Mouse (Mus musculus): ENCODE data around the gene Slc38a1. TPM values are rescaled to one million over a fixed set of nuclear protein-coding genes. Genes with fewer than 3 reads are reported as not detected.
A peak's percentile ranks its signal among the peaks of the same experiment; 100 is the strongest.

Gene Slc38a1
- total and polyA plus RNA-seq, 3 experiments = 0.03 TPM; not detected in 2

GRCm38 (mm10) chr15:96684132-96684830, 41.6 kb upstream of the Slc38a1 start (continued):
- TF ChIP-seq HCFC1 (IDR thresholded peaks at IDR 0.05; ENCODE audit: low read depth, low read length) (no peak), NRF1 (IDR thresholded peaks at IDR 0.05; ENCODE audit: insufficient read depth, low read depth, low read length, poor library complexity, severe bottlenecking) (no peak), E2F4 (IDR thresholded peaks at IDR 0.05; ENCODE audit: borderline replicate concordance, low read depth, low read length) (no peak), ZC3H11A (IDR thresholded peaks at IDR 0.05; ENCODE audit: low read depth, low read length) (no peak; the same call in 1 of the 2 replicates), GABPA (IDR thresholded peaks at IDR 0.05; ENCODE audit: low read depth, low read length) (no peak), SMC3 (IDR thresholded peaks at IDR 0.05; ENCODE audit: low read depth, low read length) (peak; percentile 48), MAZ (IDR thresholded peaks at IDR 0.05; ENCODE audit: low read depth, low read length) (peak; percentile 61; the same call in 1 of the 2 replicates), KAT2A (conservative IDR thresholded peaks at IDR 0.05; ENCODE audit: low read depth, low read length) (no peak; the same call in 1 of the 2 replicates), POLR2A (IDR thresholded peaks at IDR 0.05; ENCODE audit: control insufficient read depth in 1 of 2, insufficient read depth in 1 of 2, low read depth in 1 of 2, low read length in 2 of 2, poor library complexity in 1 of 2) (peak in 1 of 2 experiments; percentile 40; a peak in 1 of 4 replicates)

GRCm38 (mm10) chr15:96678871-96679773, 36.4 kb upstream of the Slc38a1 start:
- Histone ChIP-seq H3K79me2 (ENCODE audit: control insufficient read depth, insufficient read depth, low read length, poor library complexity) (no peaks in the 10 kb centered on the region), H3K4me3 (ENCODE audit: control insufficient read depth in 1 of 2, insufficient read depth in 1 of 2, low read depth in 2 of 2, low read length in 2 of 2) (no peak overlapping the region), H3K36me3 (ENCODE audit: control insufficient read depth in 1 of 2, insufficient read depth in 2 of 2, low read length in 2 of 2) (peaks cover 0 to 1% of the 10 kb centered on the region in 2 experiments; a peak in 1 of 4 replicates), H3K9me3 (replicated peaks; ENCODE audit: insufficient read depth, low read length) (no peaks in the 10 kb centered on the region), H3K4me1 (ENCODE audit: control insufficient read depth in 1 of 2, insufficient read depth in 2 of 2, low read length in 2 of 2) (peaks cover 3 to 7% of the 10 kb centered on the region in 2 experiments), H3K9ac (ENCODE audit: control insufficient read depth, low read depth, low read length, poor library complexity, severe bottlenecking) (no peak overlapping the region), H3K27ac (ENCODE audit: control insufficient read depth, low read depth, low read length) (no peak overlapping the region), H3K27me3 (ENCODE audit: control insufficient read depth in 1 of 2, insufficient read depth in 2 of 2, low read length in 2 of 2) (peaks cover 14 to 37% of the 10 kb centered on the region in 2 experiments)
- DNase-seq (ENCODE audit: low read depth, low spot score) = no peak
- TF ChIP-seq CHD2 (IDR thresholded peaks at IDR 0.05; ENCODE audit: low read length) (no peak), RCOR1 (IDR thresholded peaks at IDR 0.05; ENCODE audit: low read depth, low read length) (no peak), SIN3A (IDR thresholded peaks at IDR 0.05; ENCODE audit: low read length) (no peak), ZNF384 (IDR thresholded peaks at IDR 0.05; ENCODE audit: low read depth, low read length) (peak; percentile 71), POLR2AphosphoS5 (IDR thresholded peaks at IDR 0.05; ENCODE audit: borderline replicate concordance, low read depth, low read length) (no peak), POLR2AphosphoS2 (IDR thresholded peaks at IDR 0.05; ENCODE audit: low read length) (no peak), CTCF (IDR thresholded peaks at IDR 0.05 in 2 of 3, conservative IDR thresholded peaks at IDR 0.05 in 1 of 3; ENCODE audit: control insufficient read depth in 1 of 3, insufficient read depth in 1 of 3, low read depth in 2 of 3, low read length in 3 of 3, poor library complexity in 1 of 3, severe bottlenecking in 1 of 3) (no peak)

Data from MEL (cell line).